Mouse (Mus musculus) naive thymus-derived CD4-positive, alpha-beta T cell, adult 5 months (primary cell): ENCODE results near the gene Smcp. TPM values are rescaled to one million over a fixed set of nuclear protein-coding genes. Genes with fewer than 3 reads are reported as not detected.

Experiments used
- polyA plus RNA-seq: library from polyadenylated mRNA; unstranded; fragments of 100-300 nt; shearing (Covaris generic); gene quantifications from one replicate; pipeline ENCODE4 v1.2.1, GENCODE M21; 2017

Gene Smcp
- not detected for polyA plus RNA-seq

GRCm38 (mm10) chr3:92588858-92589257 is at the start of gene Smcp:
Gene Smcp, minus strand, starts transcription at chr3:92588997.

GRCm38 (mm10) chr3:92621560-92621959 is 32.8 kb upstream of the Smcp start, which contains the start of gene Lce6a:
Gene Lce6a, minus strand, starts transcription at chr3:92621660.

GRCm38 (mm10) chr3:92607392-92607791 is 18.6 kb upstream of the Smcp start, which contains the start of gene 2210017I01Rik:
Gene 2210017I01Rik, minus strand, starts transcription at chr3:92607492.

GRCm38 (mm10) chr3:92573449-92574041 is 15.3 kb downstream of the Smcp start, which contains the start of gene Ivl:
Gene Ivl, minus strand, starts transcription at chr3:92573735.

GRCm38 (mm10) chr3:92534411-92534810 is 54.4 kb downstream of the Smcp start, which contains the start of gene 2310046K23Rik:
Gene 2310046K23Rik, minus strand, starts transcription at chr3:92534511.

Other genes with a start within 250 kb of the Smcp start
- not detected for gene Sprr2d, start 249.9 kb downstream of the Smcp start, polyA plus RNA-seq
- gene Sprr2e, start 236.9 kb downstream of the Smcp start, polyA plus RNA-seq, result not detected
- gene Sprr2f, start 223.8 kb downstream of the Smcp start, polyA plus RNA-seq, result not detected
- gene Sprr2h, start 203.3 kb downstream of the Smcp start, polyA plus RNA-seq, result not detected
- not detected for gene Sprr2i, start 181.0 kb downstream of the Smcp start, polyA plus RNA-seq
- gene Sprr2j-ps, start 170.9 kb downstream of the Smcp start, polyA plus RNA-seq, result not detected
- gene Gm9774, start 159.6 kb downstream of the Smcp start, polyA plus RNA-seq, result 14.5 TPM
- not detected for gene Sprr2k, start 156.4 kb downstream of the Smcp start, polyA plus RNA-seq
- not detected for gene Sprr1b, start 150.2 kb downstream of the Smcp start, polyA plus RNA-seq
- not detected for gene Sprr3, start 130.3 kb downstream of the Smcp start, polyA plus RNA-seq
- gene Sprr1a, start 103.1 kb downstream of the Smcp start, polyA plus RNA-seq, result not detected
- gene Sprr4, start 88.5 kb downstream of the Smcp start, polyA plus RNA-seq, result not detected
- not detected for gene 2310046K23Rik, start 54.5 kb downstream of the Smcp start, polyA plus RNA-seq
- gene Ivl, start 15.3 kb downstream of the Smcp start, polyA plus RNA-seq, result not detected
- gene 2210017I01Rik, start 18.5 kb upstream of the Smcp start, polyA plus RNA-seq, result not detected
- gene Lce6a, start 32.7 kb upstream of the Smcp start, polyA plus RNA-seq, result not detected
- gene Lce1a1, start 59.3 kb upstream of the Smcp start, polyA plus RNA-seq, result not detected
- gene Lce1b, start 67.9 kb upstream of the Smcp start, polyA plus RNA-seq, result not detected
- gene Lce1a2, start 81.3 kb upstream of the Smcp start, polyA plus RNA-seq, result not detected
- gene Lce1c, start 90.2 kb upstream of the Smcp start, polyA plus RNA-seq, result not detected
- gene Lce1d, start 98.2 kb upstream of the Smcp start, polyA plus RNA-seq, result not detected
- not detected for gene Lce1e, start 120.1 kb upstream of the Smcp start, polyA plus RNA-seq
- not detected for gene Lce1f, start 131.4 kb upstream of the Smcp start, polyA plus RNA-seq
- gene Gm38119, start 150.1 kb upstream of the Smcp start, polyA plus RNA-seq, result not detected
- gene Lce1g, start 163.3 kb upstream of the Smcp start, polyA plus RNA-seq, result not detected
- gene Lce1h, start 176.1 kb upstream of the Smcp start, polyA plus RNA-seq, result not detected
- not detected for gene Lce1i, start 189.9 kb upstream of the Smcp start, polyA plus RNA-seq
- gene Lce1j, start 201.5 kb upstream of the Smcp start, polyA plus RNA-seq, result not detected
- gene Lce1k, start 218.9 kb upstream of the Smcp start, polyA plus RNA-seq, result not detected
- not detected for gene Kprp, start 238.2 kb upstream of the Smcp start, polyA plus RNA-seq